Mouse (Mus musculus) lung, postnatal 36 days (tissue): Measurements from ENCODE around the gene Taldo1.
"Not testable (repeated sequence)": the region's sequence is repeated elsewhere in the genome, so short reads cannot be mapped to it uniquely, and the experiment has no call there.

ENCODE experiments used
- DNase-seq: peaks from one replicate; pipeline ENCODE4 v3.0.0; 2022; ENCODE audit warnings: mixed read lengths

The Taldo1 gene

GRCm38 (mm10) chr7:141440613-141441012 lies 48.6 kb downstream of the Taldo1 start:
- peak; percentile 80 for DNase-seq

DNA sequence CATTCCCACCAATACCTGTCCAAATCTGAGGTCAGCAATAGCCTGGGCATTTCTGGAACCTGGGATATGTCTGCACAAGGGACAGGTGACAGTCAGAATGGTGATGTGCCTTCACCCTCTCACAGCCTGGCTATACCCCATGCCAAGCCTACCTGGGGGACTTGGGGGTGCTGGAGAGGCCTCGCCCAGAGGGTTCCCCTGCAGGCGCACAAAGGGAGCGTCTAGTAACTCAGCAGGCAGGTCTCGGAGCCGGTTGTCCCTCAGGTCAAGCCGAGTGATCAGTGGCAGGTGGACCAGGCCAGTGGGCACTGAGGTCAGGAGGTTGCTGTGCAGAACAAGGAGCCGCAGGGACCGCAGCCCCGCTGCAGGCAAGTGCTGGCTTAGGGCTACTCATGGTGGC lies 49.5 kb downstream of the Taldo1 start:
- no peak for DNase-seq

GRCm38 (mm10) chr7:141442199-141442598 lies 50.2 kb downstream of the Taldo1 start:
- no peak for DNase-seq

DNA sequence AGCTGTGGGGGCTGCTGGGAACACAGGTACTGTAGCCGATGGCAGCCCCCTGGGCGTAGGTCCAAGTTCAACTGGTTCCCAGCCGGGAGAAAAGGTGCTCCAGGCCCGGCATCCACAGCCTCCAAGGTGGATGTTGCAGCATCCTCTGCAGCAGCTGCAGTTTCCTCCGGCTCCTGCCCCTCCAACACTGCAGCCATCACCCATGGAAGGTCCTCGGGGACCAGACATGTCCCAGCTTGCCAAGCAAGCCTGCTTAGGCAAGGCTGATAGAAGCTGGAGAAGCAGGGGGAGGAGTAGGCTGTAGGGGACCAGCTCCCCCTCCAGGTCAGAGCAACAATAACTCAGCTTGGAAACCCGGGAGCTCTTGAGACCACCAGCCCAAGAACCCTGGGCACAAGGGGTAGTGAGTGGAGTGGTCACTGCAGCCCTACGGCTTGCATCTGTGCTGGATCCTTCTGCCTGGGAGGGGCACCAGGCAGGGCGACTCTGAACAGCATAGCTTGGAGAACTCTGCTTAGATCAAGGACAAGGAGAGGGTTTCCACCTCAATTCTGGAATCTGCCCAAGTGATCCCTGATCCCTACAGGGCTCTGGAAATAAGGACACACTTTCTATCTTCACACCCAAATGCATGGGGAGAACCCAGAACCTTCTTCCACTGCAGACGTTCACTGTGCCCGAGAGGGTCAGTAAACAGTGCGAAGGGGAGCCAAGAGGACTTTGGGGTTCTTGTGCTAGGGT lies 51.3 kb downstream of the Taldo1 start:
- no peak for DNase-seq

GRCm38 (mm10) chr7:141443828-141444237 lies 51.8 kb downstream of the Taldo1 start, which contains the start of gene Pidd1:
Pidd1 (minus strand) TSS chr7:141444025.
- DNase-seq = peak; percentile 77

- not testable (repeated sequence) for DNase-seq
Observed at GRCm38 (mm10) chr7:141446374-141446773, 54.4 kb downstream of the Taldo1 start.

DNA sequence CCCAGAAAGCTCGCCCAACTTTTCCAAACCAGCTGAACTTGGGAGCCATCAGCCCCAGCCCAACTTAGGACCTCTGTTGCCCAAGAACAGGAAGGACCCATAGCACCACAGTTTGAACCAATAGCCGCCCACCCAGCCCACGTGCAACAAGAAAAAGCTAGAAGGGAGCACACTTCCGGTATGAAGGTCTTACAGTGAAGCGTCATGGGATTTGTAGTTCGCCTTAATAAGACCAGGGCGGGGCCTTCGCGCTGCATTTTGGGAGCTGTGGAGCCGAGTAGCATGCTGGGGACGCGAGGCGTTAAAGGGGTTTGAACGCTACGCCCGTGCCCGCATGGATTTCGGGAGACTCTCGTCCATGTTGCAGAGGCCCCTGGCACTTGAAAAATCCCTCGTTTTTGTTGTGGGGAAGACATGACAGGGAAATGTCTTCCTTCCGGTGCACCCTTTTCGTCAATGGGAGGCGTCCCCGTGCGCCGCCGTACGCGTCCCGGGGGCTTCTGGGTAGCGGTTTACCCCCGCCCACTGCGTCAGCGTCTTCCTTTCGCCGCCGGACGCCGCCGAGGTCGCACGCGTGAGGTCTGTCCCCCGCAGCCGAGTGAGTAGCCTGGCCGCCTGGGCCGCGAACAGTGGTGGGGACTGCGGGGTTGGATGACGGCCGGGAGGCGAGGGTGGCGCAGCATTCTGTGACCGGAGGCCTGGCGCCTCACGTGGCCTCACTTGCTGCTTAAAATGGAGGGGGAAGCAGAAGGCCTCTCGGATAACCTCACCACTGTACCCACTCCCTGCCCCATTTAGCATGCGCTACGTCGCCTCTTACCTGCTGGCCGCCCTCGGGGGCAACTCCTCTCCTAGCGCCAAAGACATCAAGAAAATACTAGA lies 55.4 kb downstream of the Taldo1 start, which contains the start of gene Rplp2:
Gene Rplp2, plus strand, starts transcription at position 261 of the 882 bp plus-strand sequence.
- DNase-seq = peak; percentile 95

DNA sequence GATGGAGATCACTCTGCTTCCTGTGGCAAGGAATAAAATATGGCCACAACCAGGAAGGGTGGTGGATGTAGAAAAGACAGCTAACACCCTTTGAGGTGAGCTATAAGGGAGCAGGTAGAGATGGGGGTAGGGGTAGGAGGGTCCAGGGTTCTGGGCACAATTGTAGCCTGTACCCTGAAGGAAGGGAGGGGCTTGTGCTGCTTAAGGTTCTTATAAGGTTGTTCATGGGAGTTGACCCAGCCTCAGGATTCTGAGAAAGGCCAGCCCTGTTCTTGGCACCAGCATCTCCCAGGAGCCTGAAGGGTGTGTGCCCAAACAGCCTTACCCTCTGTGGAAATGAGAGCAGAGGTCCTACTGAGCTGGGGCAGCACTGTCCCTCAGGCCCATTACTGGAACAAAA lies 59.9 kb downstream of the Taldo1 start:
- DNase-seq = no peak
